Mouse (Mus musculus) bone marrow macrophage, adult 2 months (primary cell): Measurements from ENCODE around the gene Tab1.

Source experiments
- CTCF ChIP-seq: IDR thresholded peaks from 2 replicates; pipeline ENCODE4 v1.5.1; 2012; ENCODE audit warnings: low read depth, mild to moderate bottlenecking, low read length, moderate library complexity
- POLR2A ChIP-seq: IDR thresholded peaks from 2 replicates; pipeline ENCODE4 v1.6.1; 2012; ENCODE audit warnings: mild to moderate bottlenecking, low read depth, low read length, borderline replicate concordance

- TF ChIP-seq POLR2A (no peak), CTCF (no peak)
These were observed 37.3 kb upstream of the Tab1 start for GRCm38 (mm10) chr15:80095596-80095995.
